Mouse (Mus musculus): ENCODE data around the gene Chordc1.
"Not testable (repeated sequence)": the region's sequence is repeated elsewhere in the genome, so short reads cannot be mapped to it uniquely, and the experiment has no call there.

Gene Chordc1

GRCm38 (mm10) chr9:18291571-18292429 lies at the start of gene Chordc1:
TSS of gene Chordc1 (plus strand) at chr9:18292125.
- peak; percentile 96 for DNase-seq

- no peak for DNase-seq
These were observed 16.0 kb upstream of the Chordc1 start for GRCm38 (mm10) chr9:18275901-18276300.

GRCm38 (mm10) chr9:18276844-18277243 lies 15.1 kb upstream of the Chordc1 start:
- no peak for DNase-seq

- DNase-seq, result no peak
These were observed 14.4 kb upstream of the Chordc1 start for GRCm38 (mm10) chr9:18277497-18277896.

- DNase-seq, result not testable (repeated sequence)
These were observed 13.2 kb upstream of the Chordc1 start for GRCm38 (mm10) chr9:18278693-18279092.

- no peak for DNase-seq
These were observed 558 bp downstream of the Chordc1 start for GRCm38 (mm10) chr9:18292443-18292922.

- no peak for DNase-seq
These were observed 1.3 kb downstream of the Chordc1 start for GRCm38 (mm10) chr9:18293026-18293781.

GRCm38 (mm10) chr9:18298301-18298700 lies 6.4 kb downstream of the Chordc1 start:
- no peak for DNase-seq

- DNase-seq, result no peak
These were observed 28.1 kb downstream of the Chordc1 start for GRCm38 (mm10) chr9:18319990-18320389.

All from kidney, postnatal 4 days (tissue).